Mouse (Mus musculus) midbrain, postnatal 0 days (tissue): ENCODE data around the gene Rsad2. TPM values are rescaled to one million over a fixed set of nuclear protein-coding genes. Genes with fewer than 3 reads are reported as not detected.

Experiments used
- ATAC-seq: fragments of 200-750 bp; cut with Nextera tagmentation; 2 replicates; pipeline ENCODE4 v1.8.0; 2017; ENCODE audit warnings: moderate number of reproducible peaks, mild to moderate bottlenecking, moderate TSS enrichment, moderate library complexity; ENCODE audit not compliant: low FRiP score
- DNase-seq: peaks from one replicate; pipeline ENCODE4 v3.0.0-alpha.2; 2015; ENCODE audit warnings: low spot score
- H3K27ac ChIP-seq: fragments of 300-500 bp; sonication (generic); 2 replicates; pipeline ENCODE4 v1.5.1; 2014; ENCODE audit warnings: low read depth, mild to moderate bottlenecking, low read length, mixed read lengths
- H3K27me3 ChIP-seq: fragments of 300-500 bp; sonication (generic); 2 replicates; pipeline ENCODE4 v1.6.1; 2014; ENCODE audit warnings: low read length, control low read depth, mixed read lengths; ENCODE audit not compliant: insufficient read depth
- H3K36me3 ChIP-seq: fragments of 300-500 bp; sonication (generic); 2 replicates; pipeline ENCODE4 v1.6.1; 2014; ENCODE audit warnings: low read length, control low read depth, mixed read lengths; ENCODE audit not compliant: insufficient read depth
- H3K4me1 ChIP-seq: fragments of 300-500 bp; sonication (generic); 2 replicates; pipeline ENCODE4 v1.6.1; 2014; ENCODE audit warnings: mild to moderate bottlenecking, control low read depth, antibody characterized with exemption, low read length, mixed read lengths; ENCODE audit not compliant: insufficient read depth
- H3K4me2 ChIP-seq: fragments of 300-500 bp; sonication (generic); 2 replicates; pipeline ENCODE4 v1.6.1; 2014; ENCODE audit warnings: low read depth, mild to moderate bottlenecking, low read length, mixed read lengths; ENCODE audit not compliant: poor library complexity, severe bottlenecking
- H3K4me3 ChIP-seq: fragments of 300-500 bp; sonication (generic); 2 replicates; pipeline ENCODE4 v1.5.1; 2014; ENCODE audit warnings: low read depth, mild to moderate bottlenecking, low read length, moderate library complexity
- H3K9ac ChIP-seq: fragments of 300-500 bp; sonication (generic); replicated peaks from 2 replicates; pipeline ENCODE4 v1.6.1; 2014; ENCODE audit warnings: mild to moderate bottlenecking, low read length, moderate library complexity, mixed read lengths; ENCODE audit not compliant: poor library complexity, severe bottlenecking
- H3K9me3 ChIP-seq: fragments of 300-500 bp; sonication (generic); 2 replicates; pipeline ENCODE4 v1.6.1; 2016; ENCODE audit warnings: low read length, control low read depth
- CTCF ChIP-seq: IDR thresholded peaks from 2 replicates; pipeline ENCODE4 v1.5.1; 2016; ENCODE audit warnings: antibody characterized with exemption, mild to moderate bottlenecking
- WGBS: fragments of 180-500 bp; shearing (Covaris S2); extraction: QIAGEN DNeasy Blood & Tissue Kit; methylation state at CpG from one replicate; pipeline ENCODE4 v1.1.7; 2014; 5-methylcytosine and 5-hydroxymethylcytosine counted together
- polyA plus RNA-seq: library from polyadenylated mRNA; unstranded; fragments of >200 nt; fragmentation: Nextera tagmentation; extraction: Ambion mirVana; gene quantifications from 2 replicates; pipeline ENCODE4 v1.2.1, GENCODE M21; 2015
- total RNA-seq: library from RNA; depleted of rRNA; stranded (reverse); fragments of >200 nt; gene quantifications from 2 replicates; pipeline ENCODE4 v1.2.3, GENCODE M21; 2014

Gene Rsad2
- total and polyA plus RNA-seq, 2 experiments from 2014 or later = 0.95 to 1.3 TPM

DNA sequence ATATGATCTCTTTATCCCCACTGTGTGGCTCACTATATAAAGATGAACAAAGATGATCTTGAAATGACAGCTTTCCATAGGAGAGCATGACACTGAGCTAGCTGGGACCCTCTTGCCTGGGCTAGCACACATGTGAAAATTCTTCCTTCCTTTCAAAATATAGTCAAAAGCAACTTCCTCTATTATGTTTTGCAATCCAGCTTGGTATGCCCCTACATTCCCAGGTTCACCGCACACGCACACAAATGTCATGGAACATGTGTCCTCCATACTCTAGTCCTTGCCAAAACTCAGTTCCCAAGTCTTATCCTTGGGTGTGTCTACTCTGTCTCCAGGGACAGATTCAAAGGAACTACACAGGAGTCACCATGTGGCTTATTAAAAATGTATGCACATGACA is 6.8 kb downstream of the Rsad2 start:
- Histone ChIP-seq H3K9ac (no peak overlapping the region), H3K4me2 (no peak overlapping the region), H3K27ac (no peak overlapping the region), H3K36me3 (no peaks in the 10 kb centered on the region), H3K4me1 (no peaks in the 10 kb centered on the region), H3K27me3 (no peaks in the 10 kb centered on the region), H3K9me3 (no peaks in the 10 kb centered on the region), H3K4me3 (no peak overlapping the region)
- ATAC-seq (no peak), DNase-seq (no peak)
- TF ChIP-seq CTCF = no peak
- 100% methylated on average over 2 of the region's 2 CpGs for WGBS

DNA sequence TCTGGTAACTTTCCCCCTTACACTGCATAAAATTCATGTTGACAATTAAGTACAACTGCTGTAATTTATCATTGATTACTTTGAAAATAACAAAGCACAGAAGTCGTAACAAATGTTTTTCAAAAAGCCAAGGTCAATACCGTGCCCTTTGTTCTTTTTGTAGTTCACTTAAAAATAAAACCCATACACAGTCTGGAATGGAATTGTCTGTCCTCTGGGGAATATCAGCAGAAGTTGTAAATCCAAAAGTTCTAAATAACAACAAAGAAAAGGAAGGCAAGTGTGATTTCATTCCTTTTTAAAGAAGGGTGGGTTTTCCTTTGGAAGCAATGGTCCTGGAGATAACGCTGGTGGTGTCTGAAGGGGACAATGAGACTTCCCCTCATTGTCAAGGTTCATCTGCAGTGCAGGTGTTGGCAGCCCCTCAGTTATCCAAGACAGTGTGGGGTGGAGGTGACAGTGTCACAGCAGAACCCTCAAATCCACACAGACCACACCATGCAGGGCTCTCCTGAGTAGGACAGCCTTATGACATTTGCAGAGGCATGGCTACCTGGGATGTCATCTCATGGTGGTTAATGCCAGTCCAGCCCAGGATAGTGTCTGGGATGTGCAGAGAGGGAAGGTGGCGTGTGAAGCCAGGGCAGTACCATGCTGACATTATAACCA is 9.7 kb downstream of the Rsad2 start:
- ATAC-seq (no peak), DNase-seq (no peak)
- Histone ChIP-seq H3K4me2 (no peak overlapping the region), H3K4me1 (no peaks in the 10 kb centered on the region), H3K4me3 (no peak overlapping the region), H3K9ac (no peak overlapping the region), H3K27ac (no peak overlapping the region), H3K36me3 (no peaks in the 10 kb centered on the region), H3K9me3 (no peaks in the 10 kb centered on the region), H3K27me3 (no peaks in the 10 kb centered on the region)
- TF ChIP-seq CTCF = no peak
- WGBS = 89% methylated on average over 4 of the region's 4 CpGs

DNA sequence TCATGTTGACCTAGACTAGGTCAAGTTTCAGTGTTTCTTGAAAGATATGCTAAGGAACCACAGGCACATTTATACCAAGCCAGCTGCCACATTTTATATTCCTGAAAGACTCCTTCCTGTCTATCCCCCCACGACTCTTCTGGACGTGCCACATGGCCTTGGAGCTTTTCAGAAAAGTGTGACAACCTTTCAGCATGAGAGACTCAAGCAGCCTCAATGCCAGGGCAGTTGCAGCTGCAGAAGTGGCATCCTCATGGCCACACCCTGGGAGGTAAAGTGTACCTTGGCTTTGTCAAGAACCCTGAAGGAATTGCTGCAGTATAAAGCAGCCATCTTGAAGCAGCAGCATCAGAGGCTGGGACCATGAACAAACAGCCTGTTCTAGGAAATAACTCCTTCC is 11.7 kb downstream of the Rsad2 start:
- H3K27ac ChIP-seq = no peak overlapping the region
- no peak overlapping the region for H3K4me3 ChIP-seq
- H3K36me3 ChIP-seq = no peaks in the 10 kb centered on the region
- DNase-seq (no peak), ATAC-seq (no peak)
- H3K4me1 ChIP-seq = no peaks in the 10 kb centered on the region
- 95% methylated on average over 2 of the region's 2 CpGs for WGBS
- no peaks in the 10 kb centered on the region for H3K27me3 ChIP-seq
- no peak for TF ChIP-seq CTCF
- no peaks in the 10 kb centered on the region for H3K9me3 ChIP-seq
- no peak overlapping the region for H3K4me2 ChIP-seq
- H3K9ac ChIP-seq = no peak overlapping the region

DNA sequence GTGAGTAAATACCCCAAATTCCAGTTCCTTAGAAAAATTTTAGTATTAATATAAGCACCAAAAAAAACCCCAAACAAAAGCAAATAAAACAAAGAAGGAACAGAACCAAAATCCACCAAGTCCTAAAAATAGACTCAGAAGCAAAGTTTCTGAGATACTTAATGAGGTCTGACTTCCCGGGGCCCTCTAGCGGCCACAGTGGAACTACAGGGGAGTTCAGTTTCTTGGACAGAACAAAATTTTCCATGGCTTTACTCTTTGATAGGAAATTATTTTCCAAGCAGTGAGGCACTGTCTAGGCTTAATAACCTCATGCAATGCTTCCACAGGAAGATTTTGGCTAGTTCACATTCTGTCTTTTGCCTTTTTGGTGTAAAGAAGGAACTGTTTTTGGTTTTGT is 12.2 kb downstream of the Rsad2 start:
- Histone ChIP-seq H3K4me2 (no peak overlapping the region), H3K36me3 (no peaks in the 10 kb centered on the region), H3K27me3 (no peaks in the 10 kb centered on the region), H3K27ac (no peak overlapping the region), H3K9me3 (no peaks in the 10 kb centered on the region), H3K4me3 (no peak overlapping the region), H3K9ac (no peak overlapping the region), H3K4me1 (no peaks in the 10 kb centered on the region)
- no peak for ATAC-seq
- peak; percentile 82 for TF ChIP-seq CTCF
- DNase-seq = peak; percentile 65
- 3% methylated on average over 2 of the region's 2 CpGs for WGBS

DNA sequence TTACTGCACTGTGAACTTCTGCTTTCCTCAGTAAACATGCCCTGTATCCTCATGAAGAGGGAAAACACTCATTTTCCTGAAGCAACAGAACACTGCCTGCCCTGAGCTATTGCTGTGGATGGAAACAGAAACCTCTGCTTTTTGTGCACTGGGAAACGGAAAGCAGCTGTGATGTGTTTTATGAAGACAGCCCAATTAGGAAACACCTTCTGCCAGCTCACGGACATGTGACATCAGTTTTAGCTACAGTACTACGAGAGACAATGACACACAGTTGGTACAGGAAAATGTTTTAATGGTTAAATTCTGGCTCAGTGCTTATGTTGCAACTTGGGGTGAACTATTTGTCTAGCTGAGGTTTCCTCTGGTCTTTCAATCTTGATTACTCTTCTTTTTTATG is 16.9 kb downstream of the Rsad2 start:
- 68% methylated on average over 3 of the region's 3 CpGs for WGBS
- no peaks in the 10 kb centered on the region for H3K36me3 ChIP-seq
- H3K27me3 ChIP-seq = no peaks in the 10 kb centered on the region
- H3K4me1 ChIP-seq = no peaks in the 10 kb centered on the region
- TF ChIP-seq CTCF = no peak
- no peak overlapping the region for H3K9ac ChIP-seq
- ATAC-seq (no peak), DNase-seq (no peak)
- H3K4me2 ChIP-seq = no peak overlapping the region
- no peak overlapping the region for H3K27ac ChIP-seq
- H3K4me3 ChIP-seq = no peak overlapping the region
- H3K9me3 ChIP-seq = no peaks in the 10 kb centered on the region

DNA sequence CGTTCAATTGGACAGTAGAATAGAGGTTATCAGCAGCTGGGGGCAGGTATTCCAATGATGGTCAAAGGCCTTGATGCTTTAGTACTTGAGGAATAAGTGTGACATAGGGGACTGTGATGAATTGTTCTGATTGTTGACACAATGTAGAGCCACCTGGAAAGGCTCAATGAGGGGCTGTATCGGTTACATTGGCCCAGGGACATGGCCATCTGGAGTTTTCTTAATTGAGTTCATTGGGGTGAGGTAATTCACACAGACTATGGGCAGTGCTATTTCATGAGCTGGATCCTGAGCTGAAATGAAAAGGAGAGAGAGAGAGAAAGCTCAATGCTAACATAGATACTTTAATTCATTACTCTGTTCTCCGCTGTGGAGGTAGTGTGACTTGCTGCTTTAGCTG is 18.3 kb downstream of the Rsad2 start:
- Histone ChIP-seq H3K9ac (no peak overlapping the region), H3K4me2 (no peak overlapping the region), H3K4me3 (no peak overlapping the region), H3K4me1 (no peaks in the 10 kb centered on the region), H3K27me3 (no peaks in the 10 kb centered on the region), H3K27ac (no peak overlapping the region), H3K9me3 (no peaks in the 10 kb centered on the region), H3K36me3 (no peaks in the 10 kb centered on the region)
- WGBS = 83% methylated on average over 3 of the region's 3 CpGs
- no peak for ATAC-seq
- TF ChIP-seq CTCF = no peak
- DNase-seq = peak; percentile 48
